ENCODE assay signal across 17 mouse cellular contexts in genomic region chr11:26608795-26609194, GRCm38 (mm10). TPM values are rescaled to one million over a fixed set of nuclear protein-coding genes. Genes with fewer than 3 reads are reported as not detected.
DNase-seq lines count a peak whose midpoint lies in the region; ATAC-seq lines count a peak whose summit lies in the region.
"Had no signal": no experiment of that assay in that cellular context is flagged by ENCODE, and none has a peak within 500 bp of the region (broad histone marks: within the 10 kb centered on the region; RNA-seq: fewer than 3 reads in every experiment).

No protein-coding gene starts in this region.

- H3K4me2 ChIP-seq in forebrain, embryonic 13.5 days, result no peak overlapping the region
- H3K4me2 ChIP-seq in forebrain, embryonic 11.5 days (ENCODE audit: low read depth, low read length, severe bottlenecking), result no peak overlapping the region
- H3K4me2 ChIP-seq in neural tube, embryonic 13.5 days, result no peak overlapping the region
- H3K4me2 ChIP-seq: limb, embryonic 12.5 days had no signal

- ATAC-seq in forebrain, embryonic 13.5 days, result 0 out of 2 replicates have a peak, but pooled peaks have one; percentile 36
- ATAC-seq in forebrain, embryonic 11.5 days (replicated peaks; ENCODE audit: low FRiP score), result no peak; the same call in 1 of the 2 replicates
- peak; percentile 11; the same call in 1 of the 2 replicates for ATAC-seq in neural tube, embryonic 13.5 days (ENCODE audit: low read depth)
- ATAC-seq in granulocyte monocyte progenitor cell, adult 5-6 weeks (replicated peaks; ENCODE audit: poor library complexity, severe bottlenecking), result no peak
- ATAC-seq: liver, postnatal 0 days had no signal

- H3K4me1 ChIP-seq in forebrain, embryonic 13.5 days, result 0 out of 2 replicates have a peak, but pooled peaks cover 7% of the 10 kb centered on the region
- H3K4me1 ChIP-seq in forebrain, embryonic 11.5 days (replicated peaks; ENCODE audit: control insufficient read depth, insufficient read depth, low read length), result no peaks in the 10 kb centered on the region; the same call in 1 of the 2 replicates
- peaks cover 9% of the 10 kb centered on the region for H3K4me1 ChIP-seq in neural tube, embryonic 13.5 days (replicated peaks)
- H3K4me1 ChIP-seq: limb, embryonic 12.5 days had no signal

- no peaks in the 10 kb centered on the region for H3K36me3 ChIP-seq in forebrain, embryonic 13.5 days (ENCODE audit: poor library complexity, severe bottlenecking)
- no peaks in the 10 kb centered on the region for H3K36me3 ChIP-seq in forebrain, embryonic 11.5 days (ENCODE audit: control insufficient read depth, insufficient read depth, low read length)
- no peaks in the 10 kb centered on the region for H3K36me3 ChIP-seq in neural tube, embryonic 13.5 days
- H3K36me3 ChIP-seq: limb, embryonic 12.5 days had no signal

- H3K27ac ChIP-seq in forebrain, embryonic 13.5 days, result no peak overlapping the region
- H3K27ac ChIP-seq in forebrain, embryonic 11.5 days (ENCODE audit: low read depth, low read length), result no peak overlapping the region
- no peak overlapping the region for H3K27ac ChIP-seq in neural tube, embryonic 13.5 days (replicated peaks)
- H3K27ac ChIP-seq: limb, embryonic 12.5 days had no signal

- H3K9me3 ChIP-seq in forebrain, embryonic 13.5 days (replicated peaks), result no peaks in the 10 kb centered on the region
- H3K9me3 ChIP-seq in forebrain, embryonic 11.5 days (ENCODE audit: control insufficient read depth, low read length), result no peaks in the 10 kb centered on the region
- H3K9me3 ChIP-seq in neural tube, embryonic 13.5 days, result no peaks in the 10 kb centered on the region
- H3K9me3 ChIP-seq: limb, embryonic 12.5 days had no signal

- H3K27me3 ChIP-seq in forebrain, embryonic 13.5 days, result no peaks in the 10 kb centered on the region
- no peaks in the 10 kb centered on the region for H3K27me3 ChIP-seq in forebrain, embryonic 11.5 days (ENCODE audit: control insufficient read depth, insufficient read depth, low read length)
- no peaks in the 10 kb centered on the region for H3K27me3 ChIP-seq in neural tube, embryonic 13.5 days
- H3K27me3 ChIP-seq: limb, embryonic 12.5 days had no signal

- intact Hi-C loops in left cerebral cortex, postnatal 14 days (cut with DNase I), result loop anchor here (10.0 kb wide), 1 partner anchor 166 kb away; no protein-coding TSS in a partner anchor
- intact Hi-C loops in left cerebral cortex, postnatal 4 days (cut with DNase I), result no loop called here

- no peak overlapping the region for H3K4me3 ChIP-seq in forebrain, embryonic 13.5 days
- H3K4me3 ChIP-seq in forebrain, embryonic 11.5 days (ENCODE audit: low read depth, low read length), result no peak overlapping the region
- H3K4me3 ChIP-seq in neural tube, embryonic 13.5 days, result no peak overlapping the region
- H3K4me3 ChIP-seq: limb, embryonic 12.5 days had no signal

- no peak overlapping the region for H3K9ac ChIP-seq in forebrain, embryonic 13.5 days
- no peak overlapping the region for H3K9ac ChIP-seq in forebrain, embryonic 11.5 days (ENCODE audit: low read length)
- no peak overlapping the region for H3K9ac ChIP-seq in neural tube, embryonic 13.5 days
- H3K9ac ChIP-seq: limb, embryonic 12.5 days; liver, postnatal 0 days had no signal

- 66% methylated on average over 10 of the region's 10 CpGs for WGBS in forebrain, embryonic 13.5 days
- 70% methylated on average over 10 of the region's 10 CpGs for WGBS in forebrain, embryonic 11.5 days
- 55% methylated on average over 10 of the region's 10 CpGs for WGBS in neural tube, embryonic 13.5 days

- DNase-seq in forebrain, embryonic 11.5 days (ENCODE audit: low spot score), result no peak
- peak; percentile 41 to 77 for DNase-seq in left cerebral cortex, postnatal 14 days (ENCODE audit: low spot score in 2 of 2)
- DNase-seq in left cerebral cortex, postnatal 4 days, result no peak
- no peak for DNase-seq in adrenal gland, postnatal 14 days
- no peak for DNase-seq in spleen, postnatal 10 days (ENCODE audit: low spot score in 2 of 2)
- DNase-seq: adrenal gland, postnatal 36 days; cerebellum, adult 11-12 months; gastrocnemius, postnatal 25 days; liver, postnatal 0 days; thymus, adult 18-20 months had no signal

RNA-seq across cellular contexts. Expression of gene Vrk2, which starts 15.0 kb away (rescaled TPM):
- polyA plus RNA-seq in forebrain, embryonic 13.5 days (2015; fragmentation: Nextera tagmentation; extraction: Ambion mirVana), result 11.7 and 12.0 TPM in 2 replicates
- 20.8 and 23.6 TPM in 2 replicates for polyA plus RNA-seq in forebrain, embryonic 11.5 days (2014; fragmentation: Nextera tagmentation; extraction: Ambion mirVana)
- total RNA-seq in left cerebral cortex, postnatal 14 days (2021), result 1 to 10 TPM; 1.9 to 3.3 TPM
- total RNA-seq in left cerebral cortex, postnatal 4 days (2021), result 1 to 10 TPM; 2.5 to 4.5 TPM
- polyA plus RNA-seq in neural tube, embryonic 13.5 days (2015; fragmentation: Nextera tagmentation; extraction: Ambion mirVana), result 4.2 and 6.5 TPM in 2 replicates
- 11.6 and 12.2 TPM in 2 replicates for total RNA-seq in adrenal gland, postnatal 14 days (2021)
- total RNA-seq in granulocyte monocyte progenitor cell, adult 5-6 weeks (2014; fragmentation: Nextera tagmentation), result 21.2 and 40.8 TPM in 2 replicates
- total RNA-seq in granulocyte monocyte progenitor cell, adult 5-6 weeks (2017), result 36.9 and 40.5 TPM in 2 replicates

RNA-seq across cellular contexts. Expression of gene Gm6899, which starts 15.8 kb away (rescaled TPM):
- polyA plus RNA-seq in forebrain, embryonic 13.5 days (2015; fragmentation: Nextera tagmentation; extraction: Ambion mirVana), result not detected in 2 replicates
- not detected in 2 replicates for polyA plus RNA-seq in forebrain, embryonic 11.5 days (2014; fragmentation: Nextera tagmentation; extraction: Ambion mirVana)
- not detected for total RNA-seq in left cerebral cortex, postnatal 14 days (2021)
- not detected for total RNA-seq in left cerebral cortex, postnatal 4 days (2021)
- not detected in 2 replicates for polyA plus RNA-seq in neural tube, embryonic 13.5 days (2015; fragmentation: Nextera tagmentation; extraction: Ambion mirVana)
- total RNA-seq in adrenal gland, postnatal 14 days (2021), result not detected in 2 replicates
- not detected in 2 replicates for total RNA-seq in granulocyte monocyte progenitor cell, adult 5-6 weeks (2014; fragmentation: Nextera tagmentation)
- total RNA-seq in granulocyte monocyte progenitor cell, adult 5-6 weeks (2017), result not detected in 2 replicates
- total RNA-seq: adrenal gland, postnatal 36 days; gastrocnemius, postnatal 25 days; midbrain, postnatal 0 days had no signal
- polyA plus RNA-seq: cortical plate, adult 2 months; heart, embryonic 16.5 days; limb, embryonic 12.5 days; liver, postnatal 0 days; midbrain, postnatal 0 days had no signal

Comparison
In these comparisons a context has a peak if more than half of its experiments do, and no peak if none do; other contexts are left out.
1. ATAC-seq: peak in forebrain, embryonic 13.5 days (single experiment) and neural tube, embryonic 13.5 days (single experiment); none in forebrain, embryonic 11.5 days (single experiment) and granulocyte monocyte progenitor cell, adult 5-6 weeks (single experiment).
2. DNase-seq: peak in left cerebral cortex, postnatal 14 days (2 of 2); none in forebrain, embryonic 11.5 days (single experiment), left cerebral cortex, postnatal 4 days (single experiment), adrenal gland, postnatal 14 days (single experiment) and spleen, postnatal 10 days (0 of 2).